Mouse (Mus musculus) embryonic facial prominence, embryonic 15.5 days (tissue): Measurements from ENCODE around the gene Adam1b. TPM values are rescaled to one million over a fixed set of nuclear protein-coding genes. Genes with fewer than 3 reads are reported as not detected.

ENCODE experiments used
- ATAC-seq: fragments of 200-750 bp; cut with Nextera tagmentation; 2 replicates; pipeline ENCODE4 v1.8.0; 2017; ENCODE audit warnings: low read depth, moderate TSS enrichment; ENCODE audit not compliant: insufficient number of reproducible peaks, low FRiP score, low TSS enrichment
- H3K27ac ChIP-seq: fragments of 300-500 bp; sonication (generic); replicated peaks from 2 replicates; pipeline ENCODE4 v1.5.1; 2015; ENCODE audit warnings: mild to moderate bottlenecking, inconsistent platforms
- H3K27me3 ChIP-seq: fragments of 300-500 bp; sonication (generic); 2 replicates; pipeline ENCODE4 v1.6.1; 2015; ENCODE audit warnings: inconsistent platforms
- H3K36me3 ChIP-seq: fragments of 300-500 bp; sonication (generic); 2 replicates; pipeline ENCODE4 v1.6.1; 2015; ENCODE audit warnings: mild to moderate bottlenecking, inconsistent platforms
- H3K4me1 ChIP-seq: fragments of 300-500 bp; sonication (generic); 2 replicates; pipeline ENCODE4 v1.6.1; 2015; ENCODE audit warnings: inconsistent platforms
- H3K4me2 ChIP-seq: fragments of 300-500 bp; sonication (generic); replicated peaks from 2 replicates; pipeline ENCODE4 v1.6.1; 2015; ENCODE audit warnings: mild to moderate bottlenecking, inconsistent platforms
- H3K4me3 ChIP-seq: fragments of 300-500 bp; sonication (generic); replicated peaks from 2 replicates; pipeline ENCODE4 v1.5.1; 2015; ENCODE audit warnings: mild to moderate bottlenecking, inconsistent platforms
- H3K9ac ChIP-seq: fragments of 300-500 bp; sonication (generic); 2 replicates; pipeline ENCODE4 v1.6.1; 2015; ENCODE audit warnings: inconsistent platforms
- H3K9me3 ChIP-seq: fragments of 300-500 bp; sonication (generic); replicated peaks from 2 replicates; pipeline ENCODE4 v1.6.1; 2016; ENCODE audit warnings: inconsistent platforms
- WGBS: fragments of 180-500 bp; shearing (Covaris S2); methylation state at CpG from one replicate; pipeline ENCODE4 v1.1.7; 2015; 5-methylcytosine and 5-hydroxymethylcytosine counted together
- polyA plus RNA-seq: library from polyadenylated mRNA; unstranded; fragments of >200 nt; fragmentation: Nextera tagmentation; extraction: Ambion mirVana; gene quantifications from 2 replicates; pipeline ENCODE4 v1.2.1, GENCODE M21; 2015

The Adam1b gene
- polyA plus RNA-seq, 1 experiment from 2014 or later = not detected

DNA sequence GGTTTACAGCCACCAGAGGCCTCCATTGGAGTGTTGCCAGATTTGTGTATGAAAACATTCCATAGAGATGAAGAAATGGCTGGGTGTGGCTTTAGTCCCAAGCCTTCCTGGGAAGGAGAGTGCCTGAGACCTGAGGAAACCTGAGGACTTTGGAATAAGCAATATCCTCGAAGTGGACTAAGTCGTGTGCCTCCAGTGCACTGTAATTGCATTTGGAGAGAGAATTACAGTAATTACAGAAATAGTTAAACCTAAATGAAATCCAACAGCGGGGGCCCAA, 48.8 kb downstream of the Adam1b start:
- H3K4me1 ChIP-seq = peaks cover 37% of the 10 kb centered on the region
- no peaks in the 10 kb centered on the region for H3K9me3 ChIP-seq
- no peak overlapping the region for H3K9ac ChIP-seq
- ATAC-seq = no peak
- H3K27ac ChIP-seq = peak overlapping the region; percentile 95
- WGBS = 64% methylated on average over 3 of the region's 3 CpGs
- H3K4me3 ChIP-seq = no peak overlapping the region
- H3K27me3 ChIP-seq = no peaks in the 10 kb centered on the region
- 0 out of 2 replicates have a peak, but pooled peaks cover 5% of the 10 kb centered on the region for H3K36me3 ChIP-seq
- no peak overlapping the region for H3K4me2 ChIP-seq

DNA sequence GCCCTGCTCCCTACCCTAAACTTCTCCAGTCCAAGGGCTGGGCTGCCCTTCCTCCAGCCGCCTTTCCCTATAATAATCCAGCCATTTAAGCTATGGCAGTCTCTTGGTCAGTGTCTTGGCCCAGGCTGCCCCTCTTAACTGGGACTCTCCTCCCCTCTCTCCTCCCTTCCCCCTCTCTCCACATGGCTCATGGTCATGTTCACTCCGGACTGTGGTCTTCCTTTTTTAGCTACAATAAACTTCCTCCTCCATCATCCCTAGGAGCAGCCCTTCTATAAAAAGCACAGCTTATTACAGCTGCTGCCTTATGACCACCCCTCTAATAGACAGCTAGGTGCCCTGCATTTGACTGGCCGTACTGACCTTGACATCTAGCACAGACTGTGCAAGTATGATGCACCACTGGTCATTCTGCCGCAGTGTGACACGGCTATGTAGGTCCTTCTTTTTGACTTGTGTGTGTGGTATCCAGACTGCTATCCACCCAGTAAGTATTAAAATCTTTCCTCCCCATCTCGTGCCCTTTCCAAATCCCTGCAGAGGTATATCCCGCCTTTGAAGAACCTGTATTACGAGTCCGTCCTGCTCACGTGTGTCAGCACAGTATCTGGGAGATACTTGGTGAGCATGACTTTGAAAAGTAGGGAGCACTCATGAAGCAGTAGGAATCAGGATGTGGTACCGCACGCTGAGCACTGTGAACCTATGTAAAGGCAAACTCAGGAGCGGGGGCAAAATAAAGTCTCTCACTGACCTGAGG, 49.3 kb downstream of the Adam1b start:
- Histone ChIP-seq H3K9me3 (no peaks in the 10 kb centered on the region), H3K9ac (no peak overlapping the region; the same call in 1 of the 2 replicates), H3K36me3 (peaks cover 10% of the 10 kb centered on the region; the same call in 1 of the 2 replicates), H3K4me3 (peak overlapping the region; percentile 96), H3K27ac (peak overlapping the region; percentile 95), H3K27me3 (no peaks in the 10 kb centered on the region), H3K4me2 (peak overlapping the region; percentile 77; the same call in 1 of the 2 replicates), H3K4me1 (peaks cover 39% of the 10 kb centered on the region)
- 71% methylated on average over 13 of the region's 13 CpGs for WGBS
- ATAC-seq = no peak

DNA sequence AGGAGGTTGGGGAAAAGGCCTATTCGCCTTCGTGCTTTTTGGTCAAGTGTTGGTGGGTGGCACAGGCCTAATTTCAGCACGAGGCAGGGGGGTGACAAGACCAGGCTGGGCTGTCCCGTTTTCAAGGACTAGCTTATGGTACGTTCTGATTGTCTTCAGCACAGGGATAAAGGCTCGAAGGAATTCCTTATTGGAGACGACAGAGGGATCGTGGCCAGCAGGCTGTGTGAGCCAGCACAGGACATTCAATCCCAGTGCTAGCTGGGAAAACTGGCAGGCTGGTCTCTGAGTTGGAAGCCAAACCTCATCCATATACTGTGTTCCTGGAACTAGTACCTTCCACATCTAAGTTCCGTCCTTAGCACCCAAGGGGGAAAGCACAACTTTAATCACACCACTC, 50.3 kb downstream of the Adam1b start:
- peaks cover 39% of the 10 kb centered on the region for H3K4me1 ChIP-seq
- peak overlapping the region; percentile 82 for H3K9ac ChIP-seq
- H3K9me3 ChIP-seq = no peaks in the 10 kb centered on the region

DNA sequence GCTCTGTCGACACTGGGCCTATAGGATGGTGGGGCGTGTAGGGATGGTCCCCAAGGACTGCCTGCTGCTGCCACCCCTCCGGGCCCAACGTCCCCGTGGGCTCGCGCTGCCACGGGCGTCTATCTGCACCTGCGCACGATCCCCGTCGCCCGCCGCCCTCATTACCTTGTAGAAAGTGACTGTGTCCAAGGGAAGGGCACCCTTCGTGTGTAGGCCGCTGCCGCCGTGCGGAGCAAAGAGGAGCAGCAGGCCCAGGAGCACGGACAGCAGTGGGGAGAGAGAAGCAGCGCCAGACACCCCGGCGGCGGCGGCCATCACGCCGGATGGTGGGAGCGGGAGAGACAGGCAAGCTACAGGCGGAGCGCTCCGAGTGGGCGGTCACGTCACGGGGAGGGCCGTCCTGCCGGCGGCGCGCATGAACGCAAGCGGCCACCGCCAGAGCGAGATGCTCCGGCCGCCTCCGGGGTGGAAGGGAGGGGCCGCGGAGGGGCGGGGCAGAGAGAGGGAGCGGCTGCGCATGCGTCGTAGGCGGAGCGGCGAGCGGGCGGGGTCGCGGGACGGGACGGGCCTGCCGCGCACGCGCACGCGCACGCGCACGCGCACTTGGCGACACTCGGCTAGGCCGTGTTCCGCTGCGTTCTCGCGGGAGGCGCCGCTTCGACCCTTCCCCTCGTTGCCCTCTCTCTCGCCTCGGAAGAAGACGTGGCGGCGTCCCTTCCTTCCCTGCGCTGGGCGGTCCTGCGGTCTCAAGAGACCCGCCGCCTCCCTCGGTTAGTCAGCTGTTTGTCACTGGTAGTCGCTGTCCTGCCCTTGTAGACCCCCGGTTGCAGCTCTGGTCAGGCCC, 51.0 kb downstream of the Adam1b start, which contains the start of gene Erp29:
Gene Erp29 (minus strand): TSS at position 481 of the 844 bp plus-strand sequence.
- WGBS = under 1% methylated on average over 79 of the region's 97 CpGs
- no peaks in the 10 kb centered on the region for H3K27me3 ChIP-seq
- peaks cover 25% of the 10 kb centered on the region for H3K36me3 ChIP-seq
- H3K4me3 ChIP-seq = peak within 1 kb of the TSS; percentile 96
- peak; percentile 94 for ATAC-seq
- peak within 1 kb of the TSS; percentile 92 for H3K9ac ChIP-seq
- peaks cover 39% of the 10 kb centered on the region for H3K4me1 ChIP-seq
- peak within 1 kb of the TSS; percentile 95 for H3K27ac ChIP-seq
- H3K9me3 ChIP-seq = no peaks in the 10 kb centered on the region
- H3K4me2 ChIP-seq = peak within 1 kb of the TSS; percentile 77

More for the DNA sequence above, 50.3 kb downstream of the Adam1b start:
- peaks cover 19% of the 10 kb centered on the region for H3K36me3 ChIP-seq
- no peak for ATAC-seq
- 3% methylated on average over 9 of the region's 9 CpGs for WGBS
- peak overlapping the region; percentile 95 for H3K27ac ChIP-seq
- peak overlapping the region; percentile 96 for H3K4me3 ChIP-seq
- no peaks in the 10 kb centered on the region for H3K27me3 ChIP-seq
- H3K4me2 ChIP-seq = peak overlapping the region; percentile 77

DNA sequence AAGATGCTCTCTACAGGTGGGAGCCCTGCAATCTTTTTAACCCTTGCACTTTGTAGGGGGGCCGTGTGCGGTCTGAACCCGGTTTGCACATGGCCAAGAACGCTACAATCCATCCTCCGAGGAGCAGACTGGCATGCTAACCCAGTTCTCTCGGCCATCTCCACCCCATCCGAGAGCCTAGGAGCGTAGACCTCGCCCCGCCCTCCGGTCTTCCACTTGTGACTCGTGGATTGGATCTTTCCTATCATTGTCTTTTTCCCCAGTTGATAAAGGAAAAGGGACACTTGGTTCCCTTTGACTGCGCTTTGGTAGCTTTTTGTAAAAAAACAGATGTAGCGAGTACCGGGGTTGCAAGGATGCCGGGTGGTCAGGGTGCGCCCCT, 51.6 kb downstream of the Adam1b start, which contains the start of gene Tmem116:
Gene Tmem116 (plus strand): TSS at position 250 of the 382 bp plus-strand sequence.
- H3K4me3 ChIP-seq = peak within 1 kb of the TSS; percentile 96
- no peaks in the 10 kb centered on the region for H3K9me3 ChIP-seq
- peaks cover 31% of the 10 kb centered on the region for H3K36me3 ChIP-seq
- peak within 1 kb of the TSS; percentile 77 for H3K4me2 ChIP-seq
- H3K4me1 ChIP-seq = peaks cover 39% of the 10 kb centered on the region
- no peak for ATAC-seq
- under 1% methylated on average over 17 of the region's 17 CpGs for WGBS
- H3K27me3 ChIP-seq = no peaks in the 10 kb centered on the region
- peak within 1 kb of the TSS; percentile 92 for H3K9ac ChIP-seq
- H3K27ac ChIP-seq = peak within 1 kb of the TSS; percentile 95

DNA sequence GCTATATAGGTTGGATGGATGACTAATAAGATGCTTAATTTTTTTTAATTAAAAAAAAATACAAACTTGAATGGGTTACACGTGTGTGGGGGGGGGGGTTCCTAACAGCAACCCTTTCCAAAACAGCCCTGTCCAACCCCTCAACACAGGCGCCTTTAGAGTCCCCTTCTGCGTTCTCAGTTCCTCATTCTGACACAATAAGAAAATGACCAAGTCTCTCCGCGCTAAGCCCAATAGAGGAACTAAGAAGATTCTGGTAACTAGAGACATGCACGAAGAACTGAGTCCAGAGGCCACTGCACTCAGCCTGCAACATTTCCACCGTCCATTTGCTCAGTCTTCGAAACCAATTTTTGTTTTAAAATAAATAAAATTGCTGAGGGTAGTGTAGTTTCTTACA, 52.0 kb downstream of the Adam1b start:
- H3K36me3 ChIP-seq = peaks cover 36% of the 10 kb centered on the region
- H3K27me3 ChIP-seq = no peaks in the 10 kb centered on the region
- peaks cover 39% of the 10 kb centered on the region for H3K4me1 ChIP-seq
- H3K4me2 ChIP-seq = peak overlapping the region; percentile 77
- H3K27ac ChIP-seq = peak overlapping the region; percentile 95
- peak overlapping the region; percentile 96 for H3K4me3 ChIP-seq
- WGBS = 10% methylated on average over 8 of the region's 8 CpGs
- ATAC-seq = no peak
- peak overlapping the region; percentile 92 for H3K9ac ChIP-seq
- H3K9me3 ChIP-seq = no peaks in the 10 kb centered on the region

DNA sequence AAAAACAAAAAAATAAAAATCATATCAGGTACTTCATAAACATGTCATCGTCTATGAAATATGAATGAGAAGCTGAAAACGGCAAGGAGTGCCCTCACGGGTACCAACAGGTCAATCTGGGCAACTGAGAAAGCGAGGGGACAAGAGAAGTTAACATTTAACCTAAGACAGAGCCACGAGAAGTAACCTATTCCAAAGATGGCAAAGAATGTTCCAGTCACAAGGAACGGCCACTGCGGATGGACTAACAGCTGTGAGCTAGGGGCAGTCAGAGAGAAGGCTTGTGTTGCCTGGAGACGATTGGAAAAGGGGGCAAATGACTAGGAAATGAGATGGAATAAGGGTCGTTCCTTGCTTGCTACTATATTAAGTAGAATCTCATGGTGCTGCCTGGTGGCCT, 52.8 kb downstream of the Adam1b start:
- Histone ChIP-seq H3K36me3 (peaks cover 43% of the 10 kb centered on the region), H3K4me1 (peaks cover 39% of the 10 kb centered on the region), H3K27me3 (no peaks in the 10 kb centered on the region), H3K9ac (no peak overlapping the region), H3K4me3 (no peak overlapping the region), H3K27ac (no peak overlapping the region), H3K9me3 (no peaks in the 10 kb centered on the region), H3K4me2 (no peak overlapping the region; the same call in 1 of the 2 replicates)
- WGBS = 82% methylated on average over 9 of the region's 9 CpGs
- no peak for ATAC-seq

Other genes starting within 250 kb of the Adam1b start
- gene Trafd1, start 117.8 kb downstream of the Adam1b start, polyA plus RNA-seq = 81.8 and 93.6 TPM in 2 replicates
- gene Naa25, start 105.5 kb downstream of the Adam1b start, polyA plus RNA-seq = 39.4 and 40.6 TPM in 2 replicates
- gene Tmem116, start 51.5 kb downstream of the Adam1b start, polyA plus RNA-seq = 2.3 and 2.9 TPM in 2 replicates
- 175 and 195 TPM in 2 replicates for gene Erp29, start 50.9 kb downstream of the Adam1b start, polyA plus RNA-seq
- 1.4 and 1.9 TPM in 2 replicates for gene Adam1a, start 42.0 kb upstream of the Adam1b start, polyA plus RNA-seq
- 0.58 TPM in 1 of 2 replicates, not detected in the other for gene Gm42878, start 42.0 kb upstream of the Adam1b start, polyA plus RNA-seq
- gene Mapkapk5, start 42.5 kb upstream of the Adam1b start, polyA plus RNA-seq = 49.3 and 52.0 TPM in 2 replicates
- gene Aldh2, start 90.4 kb upstream of the Adam1b start, polyA plus RNA-seq = 212 and 219 TPM in 2 replicates
- 2.0 and 2.4 TPM in 2 replicates for gene Acad12, start 115.5 kb upstream of the Adam1b start, polyA plus RNA-seq
- gene Acad10, start 157.1 kb upstream of the Adam1b start, polyA plus RNA-seq = 2.8 and 3.4 TPM in 2 replicates
- gene Brap, start 157.1 kb upstream of the Adam1b start, polyA plus RNA-seq = 47.4 and 50.2 TPM in 2 replicates
- gene Atxn2, start 207.9 kb upstream of the Adam1b start, polyA plus RNA-seq = 60.5 and 65.2 TPM in 2 replicates